8 mouse cellular contexts compared by ENCODE assay signal in the genomic region with DNA sequence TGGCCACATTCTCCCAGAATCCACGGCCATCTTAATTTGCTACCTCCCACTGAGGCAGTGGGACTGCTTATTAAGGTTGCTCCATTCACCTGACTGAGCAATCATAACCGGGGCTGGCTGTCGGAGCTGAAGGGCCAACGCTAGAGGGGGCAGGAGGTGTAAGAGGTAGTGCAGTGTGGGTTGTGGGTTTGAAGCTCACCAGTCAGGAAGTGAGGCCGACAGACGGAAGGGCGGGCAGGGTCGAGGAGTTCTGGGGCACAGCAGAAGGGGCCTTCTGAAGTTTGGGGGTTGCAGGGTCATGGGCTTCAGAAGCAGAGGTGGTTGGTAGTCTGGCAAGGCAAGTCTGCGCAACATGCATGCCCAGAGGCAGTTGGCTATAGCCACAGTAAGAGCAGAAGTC. TPM values are rescaled to one million over a fixed set of nuclear protein-coding genes. Genes with fewer than 3 reads are reported as not detected.
DNase-seq lines count a peak whose midpoint lies in the region; ATAC-seq and TF ChIP-seq lines count a peak whose summit lies in the region.

A gene (plus strand): TSS at position 205 of the 400 bp plus-strand sequence.

- peak within 1 kb of the TSS; percentile 3 for H3K4me2 ChIP-seq in heart, embryonic 16.5 days (ENCODE audit: low read depth, low read length)
- H3K4me2 ChIP-seq in liver, embryonic 14.5 days (ENCODE audit: low read depth): peak within 1 kb of the TSS; percentile 52

- H3K4me3 ChIP-seq in heart, embryonic 16.5 days (ENCODE audit: low read length): peak within 1 kb of the TSS; percentile 33
- H3K4me3 ChIP-seq in heart, embryonic 10.5 days: no peak within 1 kb of the TSS
- H3K4me3 ChIP-seq in liver, embryonic 14.5 days (ENCODE audit: insufficient read depth in 1 of 2, low read depth in 2 of 2, low read length in 2 of 2): peak within 1 kb of the TSS; percentile 32 to 38

- no peak for TF ChIP-seq EP300 in liver, embryonic 14.5 days (IDR thresholded peaks at IDR 0.05; ENCODE audit: low read depth)

- no peaks in the 10 kb centered on the region for H3K9me3 ChIP-seq in heart, embryonic 16.5 days (replicated peaks; ENCODE audit: control insufficient read depth, low read length)
- no peaks in the 10 kb centered on the region for H3K9me3 ChIP-seq in heart, embryonic 10.5 days
- no peaks in the 10 kb centered on the region for H3K9me3 ChIP-seq in liver, embryonic 14.5 days (ENCODE audit: control insufficient read depth, low read length)

- no peak within 1 kb of the TSS for H3K27ac ChIP-seq in heart, embryonic 16.5 days (ENCODE audit: low read length)
- no peak within 1 kb of the TSS for H3K27ac ChIP-seq in heart, embryonic 10.5 days
- H3K27ac ChIP-seq in liver, embryonic 14.5 days: no peak within 1 kb of the TSS

- H3K36me3 ChIP-seq in heart, embryonic 16.5 days (ENCODE audit: control insufficient read depth, insufficient read depth): no peaks in the 10 kb centered on the region
- H3K36me3 ChIP-seq in heart, embryonic 10.5 days: no peaks in the 10 kb centered on the region
- no peaks in the 10 kb centered on the region for H3K36me3 ChIP-seq in liver, embryonic 14.5 days (replicated peaks; ENCODE audit: control insufficient read depth, insufficient read depth, low read depth)

- WGBS in heart, embryonic 16.5 days: 47% methylated on average over 9 of the region's 9 CpGs
- 62% methylated on average over 9 of the region's 9 CpGs for WGBS in heart, embryonic 10.5 days
- 14% methylated on average over 9 of the region's 9 CpGs for WGBS in liver, embryonic 14.5 days (ENCODE audit: insufficient replicate concordance)

- peak; percentile 71 for TF ChIP-seq CTCF in liver, embryonic 14.5 days (IDR thresholded peaks at IDR 0.05; ENCODE audit: low read depth)

- no peak for DNase-seq in heart, embryonic 10.5 days (ENCODE audit: low spot score)
- DNase-seq in liver, embryonic 14.5 days (ENCODE audit: low read depth in 3 of 3, low spot score in 3 of 3): no peak
- peak; percentile 75 to 79 for DNase-seq in spleen, adult 18-20 months
- DNase-seq in testis, postnatal 10 days (ENCODE audit: low spot score): no peak
- DNase-seq in heart, adult 9 months (ENCODE audit: low spot score in 2 of 2): no peak
- no peak for DNase-seq in kidney, adult 8-10 months

- H3K4me1 ChIP-seq in heart, embryonic 16.5 days (ENCODE audit: control insufficient read depth, insufficient read depth, low read length): peaks cover 17% of the 10 kb centered on the region
- peaks cover 28% of the 10 kb centered on the region for H3K4me1 ChIP-seq in heart, embryonic 10.5 days
- H3K4me1 ChIP-seq in liver, embryonic 14.5 days (replicated peaks; ENCODE audit: control insufficient read depth in 2 of 2, insufficient read depth in 2 of 2, low read length in 1 of 2): peaks cover 0 to 14% of the 10 kb centered on the region in 2 experiments; a peak in 3 of 4 replicates

- H3K9ac ChIP-seq in heart, embryonic 16.5 days (ENCODE audit: low read length): no peak within 1 kb of the TSS
- H3K9ac ChIP-seq in liver, embryonic 14.5 days (replicated peaks): no peak within 1 kb of the TSS

- peaks cover 46% of the 10 kb centered on the region for H3K27me3 ChIP-seq in heart, embryonic 16.5 days (ENCODE audit: control insufficient read depth, insufficient read depth, low read length)
- H3K27me3 ChIP-seq in heart, embryonic 10.5 days (ENCODE audit: insufficient read depth, poor library complexity, severe bottlenecking): peaks cover 53% of the 10 kb centered on the region
- H3K27me3 ChIP-seq in liver, embryonic 14.5 days (ENCODE audit: control insufficient read depth, insufficient read depth, low read length): peaks cover 20% of the 10 kb centered on the region

- no peak; the same call in 1 of the 2 replicates for ATAC-seq in heart, embryonic 16.5 days (replicated peaks; ENCODE audit: extremely low read depth, insufficient read depth, low FRiP score)
- peak; percentile 79 for ATAC-seq in activated CD4-positive, CD25-positive, alpha-beta regulatory T cell, adult 4 months
- ATAC-seq in liver, embryonic 14.5 days (ENCODE audit: insufficient read depth): no peak

RNA-seq across cellular contexts. Expression of the gene that starts here (rescaled TPM):
- 0.32 and 0.42 TPM in 2 replicates for polyA plus RNA-seq in heart, embryonic 16.5 days (2015; fragmentation: Nextera tagmentation; extraction: Ambion mirVana)
- polyA plus RNA-seq in heart, embryonic 10.5 days (2016; fragmentation: Nextera tagmentation; extraction: Ambion mirVana): 0.50 TPM in 1 of 2 replicates, not detected in the other
- polyA plus RNA-seq in activated CD4-positive, CD25-positive, alpha-beta regulatory T cell, adult 4 months (2017; shearing (Covaris generic)): 10 to 100 TPM; 20.4 to 29.9 TPM
- polyA plus RNA-seq in liver, embryonic 14.5 days (2012; rRNA removed): 3.0 and 3.7 TPM in 2 replicates
- polyA plus RNA-seq in liver, embryonic 14.5 days (2014; fragmentation: Nextera tagmentation; extraction: Ambion mirVana): 0.57 and 0.59 TPM in 2 replicates

Comparison
In these comparisons a context has a peak if more than half of its experiments do, and no peak if none do; other contexts are left out.
1. RNA of the gene that starts here (polyA plus RNA-seq): 20.4 to 29.9 TPM in activated CD4-positive, CD25-positive, alpha-beta regulatory T cell, adult 4 months; 0.57 to 3.7 TPM in liver, embryonic 14.5 days, 0.50 TPM in heart, embryonic 10.5 days and 0.32 to 0.42 TPM in heart, embryonic 16.5 days; every median in the first group is over 4 times any median in the second.
2. DNase-seq: peak in spleen, adult 18-20 months (2 of 2); none in heart, embryonic 10.5 days (single experiment), liver, embryonic 14.5 days (0 of 3), testis, postnatal 10 days (single experiment), heart, adult 9 months (0 of 2) and kidney, adult 8-10 months (0 of 2).